Mouse (Mus musculus): Measurements from ENCODE around the gene Slc18a2. TPM values are rescaled to one million over a fixed set of nuclear protein-coding genes. Genes with fewer than 3 reads are reported as not detected.
A peak's percentile ranks its signal among the peaks of the same experiment; 100 is the strongest.

Slc18a2 gene
- polyA plus RNA-seq, 1 experiment from 2014 or later: 18.1 TPM

DNA sequence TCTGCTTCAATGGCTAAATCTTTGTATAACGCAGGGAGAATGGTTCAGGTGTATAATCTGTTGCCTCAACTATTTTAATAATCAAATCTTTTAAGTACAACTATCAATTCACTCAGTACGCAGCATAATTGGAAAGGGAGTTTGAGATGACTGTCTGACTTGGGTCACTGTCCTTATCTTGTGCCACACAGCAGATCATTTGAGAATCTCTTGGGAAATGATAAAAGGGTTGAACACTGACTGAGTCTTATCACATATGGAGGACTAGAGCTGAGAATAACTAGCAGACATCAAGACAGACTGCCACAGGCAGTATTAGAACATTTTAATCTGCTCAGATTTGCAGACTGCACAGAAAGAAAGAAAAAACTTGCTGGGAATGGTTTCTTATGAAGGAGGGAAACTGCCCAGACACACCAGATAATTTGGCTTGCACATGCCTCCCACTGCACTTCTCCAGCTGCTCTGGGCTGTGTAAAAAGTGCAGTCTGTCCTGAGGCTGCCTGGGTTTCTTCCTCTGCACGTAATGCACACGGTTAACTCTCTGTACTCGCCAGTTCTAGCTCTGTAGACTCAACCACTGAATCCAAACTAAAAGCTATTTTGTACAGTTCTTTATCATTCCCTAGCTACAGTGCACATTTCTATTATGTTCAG is 31.6 kb downstream of the Slc18a2 start:
- Histone ChIP-seq H3K4me2 (ENCODE audit: low read length) (no peak overlapping the region), H3K9ac (ENCODE audit: low read depth, low read length) (no peak overlapping the region), H3K4me3 (ENCODE audit: low read length) (no peak overlapping the region), H3K27ac (ENCODE audit: low read depth, low read length) (no peak overlapping the region), H3K27me3 (replicated peaks; ENCODE audit: control insufficient read depth, insufficient read depth, low read length) (no peaks in the 10 kb centered on the region), H3K4me1 (ENCODE audit: control insufficient read depth, insufficient read depth, low read depth, low read length) (no peaks in the 10 kb centered on the region), H3K9me3 (ENCODE audit: control insufficient read depth, low read length) (no peaks in the 10 kb centered on the region), H3K36me3 (ENCODE audit: control insufficient read depth, insufficient read depth, low read length) (no peaks in the 10 kb centered on the region)
- 85% methylated on average over 5 of the region's 5 CpGs for WGBS
- no peak for ATAC-seq

DNA sequence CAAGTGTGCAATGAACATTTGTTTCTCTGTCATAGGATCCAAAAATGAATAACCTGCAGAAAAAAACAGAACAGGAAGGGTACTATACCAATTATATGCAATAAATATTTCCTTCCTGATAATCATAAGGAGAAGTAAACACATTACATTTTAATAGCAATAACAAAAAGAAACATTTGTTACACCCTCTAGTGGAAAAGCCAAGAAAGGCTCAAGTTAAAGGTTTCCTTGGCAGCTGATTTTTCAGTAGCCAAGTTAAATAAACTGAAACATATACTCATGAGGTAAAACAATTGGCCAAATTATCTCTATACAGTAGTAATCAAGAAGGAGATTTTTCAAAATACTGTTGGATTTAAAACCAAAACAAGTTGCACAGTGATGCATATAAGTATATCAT is 54.6 kb downstream of the Slc18a2 start:
- Histone ChIP-seq H3K9ac (ENCODE audit: low read depth, low read length) (no peak overlapping the region), H3K27ac (ENCODE audit: low read depth, low read length) (no peak overlapping the region), H3K36me3 (ENCODE audit: control insufficient read depth, insufficient read depth, low read length) (no peaks in the 10 kb centered on the region), H3K9me3 (ENCODE audit: control insufficient read depth, low read length) (no peaks in the 10 kb centered on the region), H3K4me3 (ENCODE audit: low read length) (no peak overlapping the region), H3K27me3 (replicated peaks; ENCODE audit: control insufficient read depth, insufficient read depth, low read length) (no peaks in the 10 kb centered on the region), H3K4me1 (ENCODE audit: control insufficient read depth, insufficient read depth, low read depth, low read length) (no peaks in the 10 kb centered on the region), H3K4me2 (ENCODE audit: low read length) (no peak overlapping the region)
- no peak for ATAC-seq

DNA sequence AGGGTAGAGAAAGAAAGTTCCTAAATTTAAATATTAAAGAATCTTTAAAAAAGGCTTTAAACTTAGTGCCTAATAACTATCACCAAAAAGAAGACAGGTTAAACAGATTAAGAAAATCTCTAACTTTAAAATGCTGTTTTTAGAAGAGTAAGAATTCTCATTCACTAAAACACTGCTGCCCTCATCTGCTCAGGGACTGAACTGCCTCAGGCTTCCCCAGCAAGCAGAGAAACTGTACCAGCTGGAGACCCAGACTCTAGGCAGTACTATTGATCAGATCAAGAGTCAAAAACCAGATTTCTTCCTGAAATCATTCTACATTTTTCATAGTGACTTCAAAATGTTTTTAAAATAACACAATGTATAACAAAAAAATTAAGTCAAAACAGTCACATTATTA is 55.9 kb downstream of the Slc18a2 start:
- H3K4me2 ChIP-seq (ENCODE audit: low read length): no peak overlapping the region
- ATAC-seq: 0 out of 2 replicates have a peak, but pooled peaks have one; percentile 60
- H3K36me3 ChIP-seq (ENCODE audit: control insufficient read depth, insufficient read depth, low read length): no peaks in the 10 kb centered on the region
- no peak overlapping the region for H3K9ac ChIP-seq (ENCODE audit: low read depth, low read length)
- H3K27ac ChIP-seq (ENCODE audit: low read depth, low read length): no peak overlapping the region
- no peaks in the 10 kb centered on the region for H3K4me1 ChIP-seq (ENCODE audit: control insufficient read depth, insufficient read depth, low read depth, low read length)
- no peaks in the 10 kb centered on the region for H3K9me3 ChIP-seq (ENCODE audit: control insufficient read depth, low read length)
- H3K4me3 ChIP-seq (ENCODE audit: low read length): no peak overlapping the region
- H3K27me3 ChIP-seq (replicated peaks; ENCODE audit: control insufficient read depth, insufficient read depth, low read length): no peaks in the 10 kb centered on the region

DNA sequence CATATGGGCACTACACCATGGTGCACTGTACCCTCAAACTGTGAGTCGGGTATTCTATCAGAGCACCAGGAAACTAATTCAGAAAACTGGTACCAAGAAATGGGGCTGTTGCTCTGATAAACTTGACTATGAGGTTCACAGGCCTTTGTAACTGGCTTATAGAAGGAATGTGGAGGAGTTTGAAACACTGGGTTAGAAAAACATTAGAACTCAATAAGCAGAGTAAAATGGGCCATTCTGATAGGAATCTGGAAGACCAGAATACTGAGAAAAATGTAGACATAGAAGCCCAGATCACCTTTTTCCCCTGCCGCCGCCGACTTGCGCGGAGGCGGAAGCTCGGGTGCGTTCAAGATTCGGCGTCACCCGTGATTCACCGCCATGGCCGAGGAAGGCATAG is 61.3 kb downstream of the Slc18a2 start, which contains the start of gene Rps12-ps3:
Rps12-ps3 (plus strand) TSS at position 301 of the 400 bp plus-strand sequence.
- Histone ChIP-seq H3K4me2 (ENCODE audit: low read length) (no peak within 1 kb of the TSS), H3K9me3 (ENCODE audit: control insufficient read depth, low read length) (no peaks in the 10 kb centered on the region), H3K27me3 (replicated peaks; ENCODE audit: control insufficient read depth, insufficient read depth, low read length) (no peaks in the 10 kb centered on the region), H3K9ac (ENCODE audit: low read depth, low read length) (no peak within 1 kb of the TSS), H3K36me3 (ENCODE audit: control insufficient read depth, insufficient read depth, low read length) (no peaks in the 10 kb centered on the region), H3K4me3 (ENCODE audit: low read length) (no peak within 1 kb of the TSS), H3K27ac (ENCODE audit: low read depth, low read length) (no peak within 1 kb of the TSS), H3K4me1 (ENCODE audit: control insufficient read depth, insufficient read depth, low read depth, low read length) (no peaks in the 10 kb centered on the region)
- ATAC-seq: no peak
- 97% methylated on average over 11 of the region's 14 CpGs for WGBS

DNA sequence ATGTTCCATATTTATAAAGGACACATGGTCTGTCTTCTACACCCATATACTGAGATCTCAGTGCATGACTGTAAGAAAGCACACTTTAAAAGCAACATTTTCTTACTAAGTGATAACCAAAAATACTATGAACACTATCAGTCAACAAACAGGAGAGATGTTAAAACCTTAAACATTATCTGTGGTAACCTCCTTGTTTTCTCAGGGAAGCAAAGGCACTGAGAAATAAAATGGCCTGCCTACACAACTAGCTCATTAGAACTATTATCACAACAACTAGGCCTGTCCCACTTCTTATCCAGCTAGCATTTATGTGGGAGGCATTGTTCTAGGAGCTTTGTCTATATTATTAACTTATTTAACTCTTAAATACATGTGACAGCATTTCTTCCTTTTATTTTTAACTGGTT is 70.1 kb downstream of the Slc18a2 start:
- no peak overlapping the region for H3K4me3 ChIP-seq (ENCODE audit: low read length)
- no peaks in the 10 kb centered on the region for H3K27me3 ChIP-seq (replicated peaks; ENCODE audit: control insufficient read depth, insufficient read depth, low read length)
- no peaks in the 10 kb centered on the region for H3K36me3 ChIP-seq (ENCODE audit: control insufficient read depth, insufficient read depth, low read length)
- H3K9ac ChIP-seq (ENCODE audit: low read depth, low read length): no peak overlapping the region
- H3K9me3 ChIP-seq (ENCODE audit: control insufficient read depth, low read length): no peaks in the 10 kb centered on the region
- no peak overlapping the region for H3K27ac ChIP-seq (ENCODE audit: low read depth, low read length)
- no peak overlapping the region for H3K4me2 ChIP-seq (ENCODE audit: low read length)
- ATAC-seq: no peak
- no peaks in the 10 kb centered on the region for H3K4me1 ChIP-seq (ENCODE audit: control insufficient read depth, insufficient read depth, low read depth, low read length)

DNA sequence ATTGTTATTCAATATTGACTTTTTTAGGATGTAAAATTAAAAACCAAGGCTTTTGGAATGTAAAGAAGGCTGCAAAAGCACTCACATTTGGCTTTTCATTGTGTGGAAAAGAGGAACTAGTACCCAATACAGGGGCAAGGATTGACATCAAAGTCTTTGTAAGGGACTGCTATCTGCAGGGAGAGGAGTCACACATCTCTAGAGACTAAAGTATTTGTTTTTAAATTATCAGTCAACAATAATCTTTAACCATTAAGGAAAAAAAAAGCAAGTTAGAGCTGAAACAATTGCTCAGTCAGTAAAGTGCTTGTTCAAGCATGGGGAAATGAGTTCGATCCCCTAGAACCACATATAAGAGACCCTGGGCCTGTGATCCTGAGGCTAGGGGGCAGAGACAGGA is 76.0 kb downstream of the Slc18a2 start:
- no peak overlapping the region for H3K9ac ChIP-seq (ENCODE audit: low read depth, low read length)
- H3K27ac ChIP-seq (ENCODE audit: low read depth, low read length): no peak overlapping the region
- no peaks in the 10 kb centered on the region for H3K36me3 ChIP-seq (ENCODE audit: control insufficient read depth, insufficient read depth, low read length)
- WGBS: 100% methylated on average over 1 of the region's 1 CpGs
- H3K9me3 ChIP-seq (ENCODE audit: control insufficient read depth, low read length): no peaks in the 10 kb centered on the region
- H3K4me3 ChIP-seq (ENCODE audit: low read length): no peak overlapping the region
- peaks cover 4% of the 10 kb centered on the region; the same call in 1 of the 2 replicates for H3K4me1 ChIP-seq (ENCODE audit: control insufficient read depth, insufficient read depth, low read depth, low read length)
- H3K4me2 ChIP-seq (ENCODE audit: low read length): no peak overlapping the region
- no peaks in the 10 kb centered on the region for H3K27me3 ChIP-seq (replicated peaks; ENCODE audit: control insufficient read depth, insufficient read depth, low read length)
- no peak for ATAC-seq

DNA sequence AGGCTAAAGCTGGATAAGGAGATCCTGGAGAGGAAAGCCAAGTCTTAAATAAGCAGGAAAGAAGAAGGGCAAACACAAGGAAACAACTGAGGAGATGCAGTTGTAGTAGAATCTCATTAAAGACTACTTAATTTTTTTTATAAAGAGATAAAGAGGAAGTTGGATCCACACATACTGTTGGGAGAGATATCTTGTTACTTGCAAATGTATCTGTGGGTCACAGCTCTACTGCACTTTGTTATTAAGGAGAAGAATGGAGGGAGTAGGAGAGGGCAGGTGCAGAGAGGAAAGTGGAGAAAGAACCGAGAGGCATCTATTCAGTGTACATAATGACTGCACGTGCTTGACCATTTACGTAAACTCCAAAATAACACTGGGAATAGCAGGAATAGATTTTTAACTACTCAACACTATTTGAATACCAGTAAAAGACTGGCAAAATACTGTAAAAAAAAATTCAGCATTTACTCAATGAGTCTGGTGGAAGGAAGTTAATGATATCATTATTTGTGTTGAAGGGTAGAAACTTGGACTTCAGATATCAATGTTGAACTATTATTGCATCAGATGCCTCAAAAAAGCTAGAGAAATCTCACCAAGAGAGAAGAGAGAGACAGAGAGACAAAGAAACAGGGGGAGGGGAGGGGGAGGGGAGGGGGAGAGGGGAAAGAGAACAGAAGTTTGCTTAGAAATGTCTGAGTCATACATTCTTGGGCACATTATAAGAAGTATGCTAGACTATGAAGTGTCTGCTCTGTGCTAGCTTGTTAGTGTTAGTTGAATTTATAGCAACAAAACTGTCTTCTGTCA is 77.4 kb downstream of the Slc18a2 start:
- H3K36me3 ChIP-seq (ENCODE audit: control insufficient read depth, insufficient read depth, low read length): no peaks in the 10 kb centered on the region
- H3K4me1 ChIP-seq (ENCODE audit: control insufficient read depth, insufficient read depth, low read depth, low read length): peaks cover 10% of the 10 kb centered on the region
- H3K4me2 ChIP-seq (ENCODE audit: low read length): no peak overlapping the region
- no peak overlapping the region for H3K4me3 ChIP-seq (ENCODE audit: low read length)
- no peaks in the 10 kb centered on the region for H3K27me3 ChIP-seq (replicated peaks; ENCODE audit: control insufficient read depth, insufficient read depth, low read length)
- 72% methylated on average over 3 of the region's 3 CpGs for WGBS
- ATAC-seq: no peak
- no peak overlapping the region for H3K27ac ChIP-seq (ENCODE audit: low read depth, low read length)
- no peaks in the 10 kb centered on the region for H3K9me3 ChIP-seq (ENCODE audit: control insufficient read depth, low read length)
- no peak overlapping the region for H3K9ac ChIP-seq (ENCODE audit: low read depth, low read length)

DNA sequence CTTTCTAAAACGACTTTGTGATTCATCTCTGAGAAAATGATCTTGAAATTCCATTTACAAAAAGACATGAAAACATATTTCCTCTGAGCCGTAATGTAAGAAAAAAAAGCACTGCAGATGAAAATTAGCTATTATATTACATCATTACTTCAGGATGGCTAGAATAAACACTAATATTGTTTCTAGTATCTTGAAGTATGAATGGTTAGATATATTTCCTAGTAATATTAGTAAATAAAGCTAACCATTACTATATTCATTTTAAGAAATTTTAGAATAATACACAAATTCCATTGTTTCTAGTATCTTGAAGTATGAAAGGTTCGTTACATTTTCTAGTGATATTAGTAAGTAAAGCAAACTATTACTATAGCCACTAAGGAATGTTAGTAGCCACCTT is 79.2 kb downstream of the Slc18a2 start:
- Histone ChIP-seq H3K4me3 (ENCODE audit: low read length) (no peak overlapping the region), H3K36me3 (ENCODE audit: control insufficient read depth, insufficient read depth, low read length) (no peaks in the 10 kb centered on the region), H3K9ac (ENCODE audit: low read depth, low read length) (no peak overlapping the region), H3K4me2 (ENCODE audit: low read length) (no peak overlapping the region), H3K27me3 (replicated peaks; ENCODE audit: control insufficient read depth, insufficient read depth, low read length) (no peaks in the 10 kb centered on the region), H3K4me1 (ENCODE audit: control insufficient read depth, insufficient read depth, low read depth, low read length) (peaks cover 24% of the 10 kb centered on the region), H3K27ac (ENCODE audit: low read depth, low read length) (no peak overlapping the region), H3K9me3 (ENCODE audit: control insufficient read depth, low read length) (no peaks in the 10 kb centered on the region)
- no peak for ATAC-seq
- WGBS: 85% methylated on average over 3 of the region's 3 CpGs

DNA sequence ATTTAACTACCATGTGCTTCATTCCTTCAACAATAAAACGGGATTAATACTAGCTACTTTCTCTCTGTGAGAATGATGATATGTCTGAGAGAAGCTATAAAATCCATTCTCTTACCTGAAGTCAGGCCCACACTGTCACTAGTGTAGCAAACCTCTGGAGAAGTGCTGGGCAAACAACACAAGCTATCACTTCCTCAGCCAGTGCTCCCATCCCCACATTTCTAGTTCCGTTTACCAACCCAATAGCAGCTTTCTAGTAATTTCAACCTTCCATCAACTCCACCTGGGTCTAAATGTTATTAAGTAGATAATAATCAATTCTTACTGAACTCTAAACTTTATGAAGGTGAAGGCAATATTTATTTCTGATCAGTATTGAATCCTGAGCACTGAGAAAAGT is 82.3 kb downstream of the Slc18a2 start:
- H3K4me2 ChIP-seq (ENCODE audit: low read length): peak overlapping the region; percentile 99
- peaks cover 24% of the 10 kb centered on the region for H3K4me1 ChIP-seq (ENCODE audit: control insufficient read depth, insufficient read depth, low read depth, low read length)
- ATAC-seq: no peak
- H3K4me3 ChIP-seq (ENCODE audit: low read length): peak overlapping the region; percentile 95
- no peak overlapping the region for H3K27ac ChIP-seq (ENCODE audit: low read depth, low read length)
- 36% methylated on average over 2 of the region's 2 CpGs for WGBS
- no peaks in the 10 kb centered on the region for H3K36me3 ChIP-seq (ENCODE audit: control insufficient read depth, insufficient read depth, low read length)
- no peaks in the 10 kb centered on the region for H3K27me3 ChIP-seq (replicated peaks; ENCODE audit: control insufficient read depth, insufficient read depth, low read length)
- no peak overlapping the region for H3K9ac ChIP-seq (ENCODE audit: low read depth, low read length)
- no peaks in the 10 kb centered on the region for H3K9me3 ChIP-seq (ENCODE audit: control insufficient read depth, low read length)
